Mouse (Mus musculus) stomach, postnatal 0 days (tissue): ENCODE data around the gene Atp1b1.

Experiments used
- CTCF ChIP-seq: IDR thresholded peaks from 2 replicates; pipeline ENCODE4 v1.5.1; 2016; ENCODE audit warnings: antibody characterized with exemption, low read depth, mild to moderate bottlenecking, moderate library complexity
- EP300 ChIP-seq: optimal IDR thresholded peaks from 2 replicates; pipeline ENCODE3; 2016; ENCODE audit warnings: antibody characterized with exemption

- TF ChIP-seq CTCF (no peak), EP300 (no peak)
Observed at GRCm38 (mm10) chr1:164412906-164413305, 45.2 kb downstream of the Atp1b1 start.
